Mouse (Mus musculus) hindlimb bud, embryonic 11.5 days (tissue): ENCODE results near the gene Mdfic.
"Not testable (repeated sequence)": the region's sequence is repeated elsewhere in the genome, so short reads cannot be mapped to it uniquely, and the experiment has no call there.

Experiments used
- DNase-seq: peaks from one replicate; pipeline ENCODE4 v3.0.0-alpha.2; 2012; ENCODE audit warnings: low read depth, low spot score; ENCODE audit errors: extremely low spot score

Gene Mdfic

DNA sequence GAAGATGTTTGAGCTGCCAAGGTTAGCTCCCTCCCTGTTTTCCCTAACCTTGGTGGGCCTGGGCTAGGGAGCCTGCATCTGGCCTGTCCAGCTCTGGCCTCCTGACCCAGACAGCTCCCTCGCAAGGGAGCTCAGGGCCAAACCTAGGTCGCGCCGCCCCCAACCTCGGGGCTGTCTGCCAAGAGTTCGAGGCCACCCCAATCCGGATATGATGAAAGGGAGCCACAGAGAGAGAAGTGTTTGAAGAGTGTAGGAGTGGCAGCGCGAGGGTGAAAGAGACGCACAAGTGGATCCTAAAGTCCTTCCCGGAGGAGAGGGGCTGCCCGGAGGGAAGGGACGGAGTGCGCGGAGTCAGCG, at the start of gene Mdfic:
Mdfic (plus strand) TSS at position 201 of the 357 bp plus-strand sequence.
- DNase-seq, result no peak

- no peak for DNase-seq
Measured at GRCm38 (mm10) chr6:15671364-15671763, 49.1 kb upstream of the Mdfic start.

DNA sequence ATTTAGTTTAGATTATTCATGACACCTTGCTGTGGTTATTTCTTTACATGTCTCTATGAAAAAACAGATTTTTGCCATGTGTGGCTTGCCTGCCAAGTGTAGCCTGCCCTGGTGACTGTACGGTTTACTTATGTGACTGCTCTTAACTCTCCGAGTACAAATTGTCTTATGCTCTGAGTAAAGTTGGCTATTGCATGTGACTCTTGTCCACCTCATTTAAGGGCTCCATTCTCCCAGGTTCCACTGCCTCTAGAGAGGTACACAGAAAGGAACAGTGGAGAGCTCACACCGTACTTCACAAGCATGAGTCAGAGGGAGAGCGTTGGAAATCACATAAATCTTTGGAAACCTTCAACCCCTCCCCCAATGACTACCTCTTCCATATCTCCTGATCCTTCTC, 10.4 kb upstream of the Mdfic start:
- no peak for DNase-seq

DNA sequence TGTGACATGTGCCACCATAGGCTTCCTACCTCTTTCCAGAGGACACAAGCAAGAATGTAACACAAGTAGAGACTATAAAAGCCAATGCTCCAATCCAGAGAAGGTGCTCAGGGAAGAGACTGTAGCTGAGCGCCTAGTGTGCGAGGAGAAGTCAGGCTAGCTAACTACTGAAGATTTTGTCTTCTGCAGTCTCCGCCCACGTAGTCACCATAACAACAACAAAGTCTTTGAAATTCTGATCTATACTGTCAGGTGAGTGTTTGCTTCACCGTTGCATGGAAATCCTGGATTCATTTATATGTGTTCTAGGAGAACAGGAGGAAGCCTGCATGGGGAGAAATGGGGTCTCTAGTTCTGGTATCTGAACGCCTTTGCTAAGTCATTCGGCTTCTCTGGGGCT, 9.8 kb upstream of the Mdfic start:
- DNase-seq, result no peak

- DNase-seq, result no peak
Measured at GRCm38 (mm10) chr6:15712860-15713385, 7.5 kb upstream of the Mdfic start.

DNA sequence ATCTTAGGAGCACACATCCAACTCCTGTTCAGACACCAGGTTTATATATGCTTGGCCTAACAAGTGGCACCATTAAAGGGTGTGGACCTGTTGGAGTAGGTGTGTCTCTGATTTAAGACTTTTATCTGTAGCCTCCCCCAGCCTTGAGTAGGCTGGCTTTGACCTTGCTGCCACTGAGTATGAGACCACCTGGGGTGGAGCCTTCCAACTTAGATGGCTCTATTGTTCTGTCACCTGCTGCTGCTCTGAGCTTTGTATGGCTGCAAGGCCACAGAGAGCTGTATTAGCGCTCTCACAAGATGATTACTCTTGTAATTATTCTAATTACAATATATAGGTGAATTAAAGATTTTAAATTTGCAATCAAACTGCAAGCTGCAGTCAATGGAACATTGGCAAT, 6.4 kb upstream of the Mdfic start:
- DNase-seq, result not testable (repeated sequence)

- no peak for DNase-seq
Measured at GRCm38 (mm10) chr6:15714996-15715844, 5.2 kb upstream of the Mdfic start.

DNA sequence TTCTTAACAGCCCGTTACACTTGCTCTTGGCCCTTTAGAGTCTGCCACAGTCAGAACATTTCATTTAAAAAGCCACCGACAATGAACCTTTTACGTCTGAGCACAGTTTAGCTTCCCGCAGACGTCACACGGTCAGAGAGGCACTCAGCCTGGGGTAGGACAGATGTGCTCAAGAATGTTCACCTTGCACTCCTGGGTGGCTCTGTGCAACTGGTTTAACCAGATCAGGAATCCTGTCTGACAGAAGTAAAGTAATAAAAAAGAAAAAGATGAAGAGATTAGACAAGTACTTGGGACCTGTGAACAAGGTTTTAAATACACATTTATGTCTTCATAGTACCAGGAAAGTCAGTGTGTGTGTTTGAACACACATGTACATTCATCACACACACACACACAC, 542 bp upstream of the Mdfic start:
- no peak for DNase-seq

DNA sequence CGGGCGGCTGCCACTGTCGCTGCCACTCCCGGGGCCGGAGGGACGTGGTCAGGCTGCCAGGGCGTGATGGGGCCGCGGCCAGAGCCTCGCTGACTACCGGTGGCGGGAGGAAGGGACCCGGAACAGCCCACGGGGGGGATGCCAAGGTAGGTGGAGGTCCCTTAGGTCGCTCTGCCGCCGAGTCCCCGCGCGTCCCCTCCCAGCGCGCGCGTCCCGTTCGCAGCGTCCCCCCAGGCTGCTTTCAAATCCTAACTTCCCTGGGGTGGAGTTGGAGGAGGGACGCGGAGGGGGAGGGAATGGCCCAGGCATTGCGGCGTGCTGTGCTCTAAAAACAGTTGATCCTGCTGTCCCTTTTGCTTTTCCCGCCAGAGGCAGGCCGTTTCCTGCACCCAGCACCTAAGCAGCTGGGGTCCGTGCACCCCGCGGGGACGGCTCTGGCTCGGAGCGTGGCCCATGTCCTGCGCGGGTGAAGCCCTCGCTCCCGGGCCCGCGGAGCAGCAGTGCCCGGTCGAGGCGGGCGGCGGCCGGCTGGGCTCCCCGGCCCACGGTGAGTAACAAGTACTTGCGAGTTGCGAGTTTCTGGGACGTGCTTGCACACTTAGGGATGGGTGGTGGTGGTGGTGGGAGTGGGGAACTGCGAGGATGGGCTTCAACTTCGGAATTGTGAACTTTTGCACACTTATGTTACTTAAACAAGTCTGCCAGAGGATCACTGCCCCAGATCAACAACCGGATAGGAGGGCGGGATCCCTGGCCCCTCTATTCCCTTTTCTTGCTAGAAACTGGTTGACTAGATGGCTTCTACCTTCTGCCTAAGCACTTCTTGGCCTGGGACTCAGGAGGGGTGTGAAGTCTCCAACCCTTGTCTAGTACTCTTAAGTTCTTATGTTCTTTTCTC, 606 bp downstream of the Mdfic start:
- no peak for DNase-seq

DNA sequence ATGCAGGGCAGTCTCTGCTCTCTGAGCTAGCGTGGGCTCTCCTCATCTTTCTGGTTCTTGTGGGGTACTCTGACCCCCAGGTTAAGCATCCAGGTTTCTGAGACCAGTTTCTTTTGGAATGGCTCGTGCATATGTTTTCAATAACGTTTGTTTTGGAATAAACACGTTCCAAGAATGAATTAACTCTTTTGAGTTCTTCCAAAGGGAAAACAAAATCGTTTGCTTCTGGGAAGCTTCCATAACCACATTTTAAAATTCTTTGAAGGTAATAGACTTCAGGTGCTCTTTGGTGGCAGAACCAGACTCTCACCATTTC, 1.2 kb downstream of the Mdfic start:
- no peak for DNase-seq

- not testable (repeated sequence) for DNase-seq
Measured at GRCm38 (mm10) chr6:15722631-15723030, 2.2 kb downstream of the Mdfic start.

- no peak for DNase-seq
Measured at GRCm38 (mm10) chr6:15724304-15724703, 3.8 kb downstream of the Mdfic start.

GRCm38 (mm10) chr6:15726422-15726821, 6.0 kb downstream of the Mdfic start:
- DNase-seq, result no peak

- no peak for DNase-seq
Measured at GRCm38 (mm10) chr6:15727681-15728410, 7.4 kb downstream of the Mdfic start.

- no peak for DNase-seq
Measured at GRCm38 (mm10) chr6:15728844-15729577, 8.6 kb downstream of the Mdfic start.

GRCm38 (mm10) chr6:15730258-15730657, 9.8 kb downstream of the Mdfic start:
- DNase-seq, result no peak

- no peak for DNase-seq
Measured at GRCm38 (mm10) chr6:15730666-15731065, 10.2 kb downstream of the Mdfic start.

DNA sequence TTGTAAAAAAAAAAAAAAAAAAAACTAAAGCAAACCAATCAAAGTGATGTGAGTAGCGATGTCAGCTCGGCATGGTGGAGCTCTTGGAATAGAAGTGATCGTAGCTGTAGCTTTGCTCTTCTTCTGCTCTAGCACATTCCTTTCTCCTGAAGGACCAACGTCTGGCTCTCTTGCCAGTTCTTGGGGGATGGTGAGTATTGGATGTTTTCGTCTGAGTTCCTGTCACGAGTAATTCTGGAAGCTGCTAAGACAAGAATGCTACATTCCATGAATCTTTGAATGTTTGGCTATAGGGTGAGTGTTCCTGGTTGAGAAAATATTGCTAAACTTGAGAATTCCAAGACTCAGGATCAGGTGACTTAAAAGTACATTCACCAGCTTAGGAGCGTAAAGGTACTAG, 11.0 kb downstream of the Mdfic start:
- DNase-seq, result no peak

DNA sequence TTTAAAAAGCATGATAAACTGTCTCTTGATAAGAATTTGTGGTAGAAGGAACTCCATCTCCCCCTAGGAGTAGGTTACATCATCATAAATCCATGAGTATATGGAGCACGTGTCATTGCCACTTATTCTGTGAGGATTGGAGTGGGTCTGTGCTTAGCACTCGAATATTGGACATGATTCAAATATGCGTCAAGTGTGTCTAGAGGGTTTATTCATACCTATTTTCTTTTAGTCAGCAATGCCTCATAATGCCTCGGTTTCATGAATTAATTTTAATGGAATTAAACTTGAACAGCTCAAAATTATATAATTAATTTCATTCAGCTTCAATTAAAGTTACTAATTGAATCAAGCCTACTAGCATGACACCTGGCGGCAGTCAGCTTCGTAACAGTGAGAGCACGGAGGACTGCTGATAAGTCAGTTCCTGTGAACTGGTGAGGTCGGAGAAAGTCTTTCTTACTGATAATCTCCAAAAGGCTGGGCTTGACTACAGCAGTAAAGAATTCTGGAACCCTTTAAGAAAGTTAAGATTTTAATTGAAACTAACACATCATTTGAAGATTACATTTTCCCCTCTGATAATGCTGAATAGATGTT, 17.0 kb downstream of the Mdfic start:
- no peak for DNase-seq

- DNase-seq, result no peak
Measured at GRCm38 (mm10) chr6:15738331-15738943, 18.0 kb downstream of the Mdfic start.
